Mouse (Mus musculus): Measurements from ENCODE around the gene Grwd1. TPM values are rescaled to one million over a fixed set of nuclear protein-coding genes. Genes with fewer than 3 reads are reported as not detected.
"Not testable (repeated sequence)": the region's sequence is repeated elsewhere in the genome, so short reads cannot be mapped to it uniquely, and the experiment has no call there.

Grwd1 gene
- polyA plus RNA-seq (2016; fragmentation: Nextera tagmentation; extraction: Ambion mirVana) = 127 and 132 TPM in 2 replicates

DNA sequence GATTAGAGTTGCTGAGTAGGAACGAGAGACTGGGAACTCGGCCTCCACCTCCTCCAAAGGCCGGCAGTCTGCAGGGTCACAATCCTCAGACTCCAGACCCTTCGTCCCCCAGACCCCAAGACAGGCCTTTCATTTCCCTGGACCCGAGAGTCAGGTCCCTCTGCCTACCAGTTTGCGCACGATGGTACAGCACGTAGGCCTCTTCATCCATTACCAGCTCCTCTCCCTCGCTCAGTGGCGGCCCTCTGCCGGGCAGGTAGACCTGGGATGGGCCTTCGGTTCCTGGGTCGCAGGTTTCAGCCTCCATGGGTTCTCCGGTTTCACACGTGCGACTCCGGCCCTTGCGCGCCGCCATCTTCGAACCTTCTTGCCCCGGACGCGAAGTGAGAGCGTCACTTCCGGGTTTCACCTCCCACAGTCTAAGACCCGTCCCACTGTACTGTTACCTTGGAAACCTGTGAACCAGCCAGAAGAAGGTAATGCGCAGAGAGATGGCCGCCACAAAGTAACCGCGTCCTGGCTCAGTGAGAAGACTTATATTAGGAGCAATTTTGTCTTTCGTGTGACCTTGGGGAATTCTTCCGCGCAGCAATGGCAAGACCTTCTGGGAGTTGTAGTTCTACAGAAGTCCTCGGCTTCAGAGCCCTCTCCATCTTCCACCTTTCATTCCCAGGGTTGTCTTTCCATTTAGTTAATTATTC lies at the start of gene Grwd1:
Grwd1 (minus strand) TSS at position 518 of the 701 bp plus-strand sequence.
- WGBS = under 1% methylated on average over 35 of the region's 35 CpGs
- H3K36me3 ChIP-seq (replicated peaks) = peaks cover 45% of the 10 kb centered on the region
- peak within 1 kb of the TSS; percentile 85 for H3K27ac ChIP-seq (replicated peaks)
- no peaks in the 10 kb centered on the region for H3K9me3 ChIP-seq
- peaks cover 47% of the 10 kb centered on the region for H3K27me3 ChIP-seq (replicated peaks; ENCODE audit: low read depth, poor library complexity, severe bottlenecking)
- DNase-seq (ENCODE audit: low spot score) = peak; percentile 91
- peaks cover 38% of the 10 kb centered on the region for H3K4me1 ChIP-seq
- H3K4me3 ChIP-seq = peak within 1 kb of the TSS; percentile 98

DNA sequence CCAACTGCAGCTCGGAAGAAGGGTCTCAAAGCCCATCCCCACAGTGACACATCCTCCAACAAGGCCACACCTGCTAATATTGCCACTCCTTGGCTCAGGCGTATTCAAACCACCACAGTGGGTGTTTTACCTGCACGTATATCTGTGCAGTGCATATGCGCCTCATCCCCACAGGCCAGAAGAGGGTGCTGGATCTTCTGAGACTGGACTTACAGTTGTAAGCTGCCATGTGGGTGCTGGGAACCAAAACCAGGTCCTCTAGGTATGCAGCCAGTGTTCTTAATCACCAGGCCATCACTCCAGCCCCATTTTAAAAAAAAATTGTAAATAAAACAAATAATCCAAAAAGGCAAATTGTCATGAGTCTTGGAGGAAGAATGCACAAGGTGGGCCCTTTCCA lies 49.8 kb upstream of the Grwd1 start:
- H3K36me3 ChIP-seq (replicated peaks) = peaks cover 99% of the 10 kb centered on the region

DNA sequence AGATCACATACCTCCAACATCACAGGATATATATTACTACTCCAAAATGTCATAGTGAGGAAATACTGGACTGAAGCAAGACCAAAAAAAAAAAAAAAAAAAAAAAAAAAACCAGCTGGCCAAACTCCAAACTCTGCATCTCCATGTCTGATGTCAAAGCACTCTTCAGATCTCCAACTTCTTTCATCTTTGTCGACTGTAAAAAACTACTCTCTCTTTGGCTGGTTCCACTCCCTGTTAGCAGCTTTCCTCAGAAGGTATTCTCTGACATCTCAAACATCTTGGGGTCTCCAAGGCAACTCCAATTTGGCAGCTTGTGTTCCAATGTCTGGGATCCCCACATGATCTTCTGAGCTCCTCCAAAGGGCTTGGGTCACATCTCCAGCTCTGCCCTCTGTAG lies 47.5 kb upstream of the Grwd1 start, which contains the start of gene Grin2d:
Grin2d (minus strand) TSS at position 101 of the 400 bp plus-strand sequence.
- not testable (repeated sequence) for H3K27ac ChIP-seq (replicated peaks); H3K9me3 ChIP-seq; H3K4me3 ChIP-seq; DNase-seq (ENCODE audit: low spot score); H3K27me3 ChIP-seq (replicated peaks; ENCODE audit: low read depth, poor library complexity, severe bottlenecking)
- Histone ChIP-seq H3K4me1 (peaks cover 19% of the 10 kb centered on the region), H3K36me3 (replicated peaks) (peaks cover 93% of the 10 kb centered on the region)
- WGBS = 90% methylated on average over 1 of the region's 1 CpGs

More for the DNA sequence above, 49.8 kb upstream of the Grwd1 start:
- no peak overlapping the region for H3K27ac ChIP-seq (replicated peaks)
- H3K4me1 ChIP-seq = no peaks in the 10 kb centered on the region
- H3K27me3 ChIP-seq (replicated peaks; ENCODE audit: low read depth, poor library complexity, severe bottlenecking) = no peaks in the 10 kb centered on the region
- no peak overlapping the region for H3K4me3 ChIP-seq
- peaks cover 3% of the 10 kb centered on the region; the same call in 1 of the 2 replicates for H3K9me3 ChIP-seq
- 94% methylated on average over 4 of the region's 4 CpGs for WGBS
- no peak for DNase-seq (ENCODE audit: low spot score)

DNA sequence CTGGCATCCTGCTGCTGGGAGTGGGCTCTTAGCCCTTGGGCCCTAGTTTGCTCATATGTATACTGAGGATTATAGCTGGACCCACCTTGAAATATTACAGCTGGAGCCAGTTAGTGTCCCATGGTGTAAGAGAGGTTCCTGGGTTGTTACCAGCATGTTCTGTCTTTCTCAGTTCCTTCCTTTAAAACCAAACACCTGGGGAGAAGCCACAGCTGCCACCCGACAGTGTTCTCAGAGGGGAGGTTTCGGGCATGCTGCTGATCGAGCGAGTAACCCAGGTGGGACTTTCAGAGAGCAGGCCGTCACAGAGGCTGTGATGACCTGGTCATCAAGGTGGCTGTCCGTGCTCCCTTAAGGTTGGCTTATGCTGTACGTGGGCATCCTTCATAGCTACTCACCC lies 46.2 kb upstream of the Grwd1 start:
- Histone ChIP-seq H3K27ac (replicated peaks) (no peak overlapping the region), H3K36me3 (replicated peaks) (peaks cover 79% of the 10 kb centered on the region), H3K4me1 (peaks cover 24% of the 10 kb centered on the region), H3K27me3 (replicated peaks; ENCODE audit: low read depth, poor library complexity, severe bottlenecking) (peaks cover 5% of the 10 kb centered on the region), H3K9me3 (peaks cover 3% of the 10 kb centered on the region; the same call in 1 of the 2 replicates), H3K4me3 (no peak overlapping the region)
- WGBS = 93% methylated on average over 7 of the region's 7 CpGs
- no peak for DNase-seq (ENCODE audit: low spot score)

DNA sequence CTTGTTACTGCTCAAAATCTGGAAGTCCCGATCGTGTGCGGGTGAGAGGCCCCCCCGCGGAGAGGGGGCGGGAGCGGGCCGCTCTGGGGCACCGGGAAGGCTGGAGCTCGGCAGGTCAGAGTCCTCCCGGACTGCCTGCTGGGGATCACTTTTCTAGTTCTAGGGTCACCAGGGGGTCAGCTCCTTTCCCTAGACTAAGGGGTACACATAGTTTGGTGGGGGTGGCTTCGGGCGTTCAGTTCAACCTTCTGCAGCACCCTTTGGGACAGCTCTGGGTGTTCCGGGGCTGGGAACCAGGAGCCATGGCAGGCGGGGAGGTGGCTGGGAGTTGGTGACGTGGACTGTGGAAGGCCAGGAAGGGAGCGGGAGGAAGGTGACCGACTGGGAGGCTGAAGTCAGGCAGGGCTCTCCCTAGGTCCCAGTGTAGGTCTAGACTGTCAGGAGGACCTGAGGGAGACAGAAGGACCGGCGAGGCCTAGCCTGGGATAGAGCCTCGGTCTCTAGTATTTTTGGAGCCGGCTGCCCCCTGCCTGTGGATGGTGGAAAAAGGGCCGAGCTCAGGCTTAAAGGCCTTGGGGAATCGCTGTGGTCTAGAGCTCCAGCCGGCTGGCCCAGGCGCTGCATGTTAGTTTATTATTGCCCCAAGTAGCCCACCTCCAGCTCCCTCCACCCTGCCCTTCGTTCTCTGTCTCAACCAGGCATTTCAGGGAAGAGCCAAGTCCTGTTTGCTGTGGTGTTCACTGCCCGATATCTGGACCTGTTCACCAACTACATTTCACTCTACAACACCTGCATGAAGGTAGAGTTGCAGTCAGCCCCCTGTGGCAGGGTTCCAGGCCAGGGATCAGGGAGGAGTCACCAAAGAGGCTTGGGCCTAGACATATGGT lies 42.6 kb upstream of the Grwd1 start:
- Histone ChIP-seq H3K27me3 (replicated peaks; ENCODE audit: low read depth, poor library complexity, severe bottlenecking) (peaks cover 41% of the 10 kb centered on the region), H3K36me3 (replicated peaks) (peaks cover 43% of the 10 kb centered on the region), H3K27ac (replicated peaks) (peak overlapping the region; percentile 95), H3K4me3 (peak overlapping the region; percentile 90), H3K4me1 (peaks cover 50% of the 10 kb centered on the region), H3K9me3 (no peaks in the 10 kb centered on the region)
- peak; percentile 67 for DNase-seq (ENCODE audit: low spot score)
- WGBS = 4% methylated on average over 28 of the region's 28 CpGs

DNA sequence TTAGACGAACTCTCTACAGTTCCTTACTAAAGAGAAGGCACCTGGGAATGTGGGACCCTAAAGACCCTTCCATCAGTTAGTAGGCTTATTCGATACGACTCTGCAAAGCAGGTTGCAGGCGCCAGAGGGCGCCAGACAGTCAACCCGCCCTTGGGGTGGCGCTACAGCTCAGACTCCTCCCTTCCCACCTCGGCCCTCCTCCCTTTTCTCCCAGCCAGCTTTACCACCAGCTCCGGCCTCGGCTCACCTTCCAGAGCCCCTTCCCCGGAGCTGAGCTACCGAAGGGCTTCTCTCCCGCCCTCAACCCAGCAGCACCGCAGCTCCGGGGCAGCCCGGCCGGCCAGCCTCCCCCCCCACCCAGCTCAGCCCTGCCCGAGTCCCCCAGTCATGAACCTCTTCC lies 41.9 kb upstream of the Grwd1 start, which contains the start of gene Kdelr1:
Kdelr1 (plus strand) TSS at position 149 of the 400 bp plus-strand sequence.
- peaks cover 48% of the 10 kb centered on the region for H3K27me3 ChIP-seq (replicated peaks; ENCODE audit: low read depth, poor library complexity, severe bottlenecking)
- peak; percentile 93 for DNase-seq (ENCODE audit: low spot score)
- under 1% methylated on average over 18 of the region's 18 CpGs for WGBS
- H3K4me3 ChIP-seq = peak within 1 kb of the TSS; percentile 90
- H3K36me3 ChIP-seq (replicated peaks) = peaks cover 37% of the 10 kb centered on the region
- H3K4me1 ChIP-seq = peaks cover 56% of the 10 kb centered on the region
- H3K9me3 ChIP-seq = no peaks in the 10 kb centered on the region
- peak within 1 kb of the TSS; percentile 95 for H3K27ac ChIP-seq (replicated peaks)

DNA sequence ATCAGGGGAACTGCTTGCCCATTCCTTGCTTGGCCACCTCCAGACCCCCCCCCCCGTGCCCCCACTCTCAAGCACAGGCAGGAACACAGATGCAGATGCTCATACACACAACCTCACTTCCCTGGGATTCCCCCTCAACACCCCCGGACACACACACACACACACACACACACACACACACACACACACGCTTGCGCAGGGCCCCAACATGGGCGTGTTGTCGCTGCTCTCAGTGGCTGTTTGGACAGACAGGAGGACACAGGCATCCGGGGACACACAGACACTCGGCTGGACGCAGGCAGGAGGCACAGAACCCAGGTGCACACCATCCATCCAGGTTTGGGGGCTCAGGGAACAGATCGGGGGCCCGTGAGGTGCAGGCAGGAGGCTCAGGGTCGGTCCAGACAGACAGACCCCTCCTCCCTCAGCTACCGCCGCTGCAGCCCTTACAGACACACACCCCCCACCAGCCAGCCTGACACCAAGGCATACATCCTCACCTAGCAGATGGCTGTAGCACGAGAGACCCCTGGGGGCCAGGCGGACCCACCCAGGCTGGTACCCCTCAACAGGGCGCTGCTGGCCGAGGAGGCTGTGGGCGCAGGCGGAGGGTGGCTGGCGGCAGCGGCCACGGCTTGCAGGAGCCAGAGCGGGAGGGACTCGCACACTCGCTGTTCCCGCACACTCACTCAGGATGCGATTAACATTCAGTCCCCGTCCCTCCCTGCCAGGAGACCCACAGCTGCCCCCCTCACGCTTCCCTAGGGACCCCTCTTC lies 39.7 kb upstream of the Grwd1 start:
- Histone ChIP-seq H3K4me3 (peak overlapping the region; percentile 52), H3K36me3 (replicated peaks) (peaks cover 15% of the 10 kb centered on the region), H3K9me3 (no peaks in the 10 kb centered on the region), H3K27me3 (replicated peaks; ENCODE audit: low read depth, poor library complexity, severe bottlenecking) (peaks cover 65% of the 10 kb centered on the region), H3K4me1 (peaks cover 74% of the 10 kb centered on the region), H3K27ac (replicated peaks) (peak overlapping the region; percentile 59)
- DNase-seq (ENCODE audit: low spot score) = peak; percentile 43
- WGBS = 1% methylated on average over 30 of the region's 30 CpGs

DNA sequence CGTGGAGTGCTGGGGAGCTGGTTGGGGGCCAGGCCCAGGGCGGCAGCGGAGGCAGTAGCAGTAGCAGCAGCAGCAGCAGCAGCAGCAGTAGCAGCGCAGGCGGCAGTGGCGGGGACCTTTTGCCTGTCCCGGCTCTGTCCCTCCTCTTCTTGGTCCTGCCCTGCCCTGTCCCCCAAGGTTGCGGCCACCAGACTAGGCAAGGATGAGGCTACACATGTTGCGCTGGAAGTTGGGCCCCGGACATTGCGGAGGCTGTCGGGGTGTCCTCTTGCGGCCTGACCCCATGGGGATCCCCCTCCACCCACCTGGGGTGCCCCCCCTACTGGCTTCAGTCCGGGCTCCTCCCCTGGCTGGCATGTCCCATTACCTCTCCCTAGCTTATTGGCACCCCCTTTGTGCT lies 39.0 kb upstream of the Grwd1 start:
- peaks cover 70% of the 10 kb centered on the region for H3K4me1 ChIP-seq
- no peak overlapping the region for H3K27ac ChIP-seq (replicated peaks)
- 2% methylated on average over 14 of the region's 14 CpGs for WGBS
- H3K36me3 ChIP-seq (replicated peaks) = peaks cover 9% of the 10 kb centered on the region
- peak overlapping the region; percentile 52 for H3K4me3 ChIP-seq
- peaks cover 72% of the 10 kb centered on the region for H3K27me3 ChIP-seq (replicated peaks; ENCODE audit: low read depth, poor library complexity, severe bottlenecking)
- peak; percentile 47 for DNase-seq (ENCODE audit: low spot score)
- no peaks in the 10 kb centered on the region for H3K9me3 ChIP-seq

DNA sequence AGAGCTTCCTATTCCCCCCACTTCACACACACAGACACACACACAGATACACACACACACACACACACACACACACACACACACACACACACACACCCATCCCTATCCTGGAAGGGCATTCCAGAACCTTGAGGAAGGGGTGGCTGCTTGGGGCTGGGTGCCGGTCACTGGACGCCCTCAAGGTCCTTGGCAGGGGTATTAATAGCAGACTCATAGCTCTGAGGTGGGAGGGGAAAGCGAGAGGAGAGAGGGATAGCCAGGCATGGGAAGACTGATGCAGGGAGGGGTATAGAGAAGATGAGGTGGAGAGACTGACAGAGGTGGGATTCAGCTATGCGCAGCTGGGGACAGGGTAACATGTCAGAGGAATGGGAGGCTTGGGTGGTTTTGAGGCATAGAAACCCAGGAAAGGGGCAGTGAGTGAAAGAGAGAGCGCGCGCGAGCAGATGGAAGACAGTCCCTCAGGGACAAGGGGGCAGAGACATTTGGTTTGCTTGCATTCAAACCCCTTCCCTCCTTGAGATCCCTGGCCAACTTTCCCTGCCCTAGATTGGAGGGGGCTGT lies 38.4 kb upstream of the Grwd1 start:
- no peak for DNase-seq (ENCODE audit: low spot score)
- no peaks in the 10 kb centered on the region for H3K9me3 ChIP-seq
- peaks cover 64% of the 10 kb centered on the region for H3K4me1 ChIP-seq
- peak overlapping the region; percentile 52 for H3K4me3 ChIP-seq
- no peak overlapping the region for H3K27ac ChIP-seq (replicated peaks)
- H3K27me3 ChIP-seq (replicated peaks; ENCODE audit: low read depth, poor library complexity, severe bottlenecking) = peaks cover 78% of the 10 kb centered on the region
- 10% methylated on average over 8 of the region's 8 CpGs for WGBS
- H3K36me3 ChIP-seq (replicated peaks) = peaks cover 3% of the 10 kb centered on the region

DNA sequence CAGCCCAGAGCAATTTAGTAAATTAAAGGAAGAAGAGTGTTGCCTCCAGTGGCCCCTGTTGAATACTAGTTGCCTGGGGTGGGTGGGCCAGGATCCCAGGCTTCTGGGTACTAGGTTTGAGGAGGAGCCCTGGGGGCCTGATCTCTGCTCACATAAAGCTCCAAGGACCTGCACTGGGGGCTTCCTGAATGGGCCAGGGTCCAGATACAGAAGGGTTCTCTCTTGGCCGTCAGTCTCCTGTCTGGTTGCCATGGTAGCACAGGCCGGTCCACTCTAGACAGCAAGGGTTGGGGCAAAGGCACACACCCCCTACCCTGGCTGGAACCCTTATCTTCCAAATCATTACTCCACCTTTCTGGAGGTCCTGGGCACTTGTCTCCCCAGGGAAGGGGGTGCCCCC lies 37.1 kb upstream of the Grwd1 start:
- DNase-seq (ENCODE audit: low spot score) = no peak
- no peaks in the 10 kb centered on the region for H3K36me3 ChIP-seq (replicated peaks)
- H3K9me3 ChIP-seq = no peaks in the 10 kb centered on the region
- peak overlapping the region; percentile 74; the same call in 1 of the 2 replicates for H3K4me3 ChIP-seq
- no peak overlapping the region for H3K27ac ChIP-seq (replicated peaks)
- peaks cover 89% of the 10 kb centered on the region for H3K27me3 ChIP-seq (replicated peaks; ENCODE audit: low read depth, poor library complexity, severe bottlenecking)
- 18% methylated on average over 2 of the region's 2 CpGs for WGBS
- H3K4me1 ChIP-seq = peaks cover 60% of the 10 kb centered on the region

DNA sequence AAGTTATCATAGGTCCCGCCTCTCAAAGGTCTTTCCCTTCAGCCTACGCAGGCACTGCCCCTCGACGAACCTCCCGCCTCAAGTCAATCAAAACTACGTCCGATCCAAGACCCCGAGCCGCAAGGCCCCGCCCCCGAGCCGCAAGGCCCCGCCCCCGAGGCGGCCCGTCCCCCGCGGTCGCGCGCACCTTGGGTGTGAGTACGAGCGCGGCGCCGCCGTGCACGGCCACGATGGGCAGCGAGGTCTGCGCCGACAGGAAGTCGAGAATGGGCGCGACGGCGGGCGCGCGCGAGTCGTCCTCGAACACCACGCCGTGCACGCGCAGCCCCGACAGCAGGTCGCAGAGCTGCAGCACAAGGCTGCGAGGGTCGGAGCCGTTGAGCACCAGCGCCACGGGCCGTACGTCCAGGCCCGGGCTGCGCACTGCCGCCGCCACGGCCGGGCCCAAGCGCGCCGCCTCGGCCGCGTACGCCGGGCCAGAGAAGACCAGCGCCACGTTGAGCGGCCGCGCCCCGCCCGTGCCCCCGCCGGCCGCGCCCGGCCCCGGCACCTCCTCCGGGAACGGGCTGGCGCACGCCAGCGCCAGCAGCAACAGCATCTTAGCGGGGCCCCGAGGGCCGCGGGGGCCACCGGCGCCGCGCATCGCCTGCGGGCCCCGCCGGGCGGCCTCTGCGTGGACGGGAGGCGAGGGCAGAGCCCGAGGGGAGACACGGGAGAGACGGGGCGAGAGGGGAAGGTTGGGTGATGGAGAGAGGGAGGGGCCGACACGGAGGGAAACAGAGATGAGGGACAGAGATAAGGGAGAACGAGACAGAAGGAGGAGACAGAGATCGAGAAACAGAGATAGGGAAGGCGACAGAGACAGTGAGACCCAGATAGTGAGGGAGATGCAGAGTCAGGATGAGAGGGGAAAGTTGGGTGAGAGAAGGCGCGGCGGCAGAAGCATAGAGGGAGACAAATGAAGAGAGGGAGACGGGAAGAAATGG lies 35.5 kb upstream of the Grwd1 start:
- Histone ChIP-seq H3K4me3 (peak overlapping the region; percentile 74), H3K27ac (replicated peaks) (peak overlapping the region; percentile 86), H3K36me3 (replicated peaks) (no peaks in the 10 kb centered on the region), H3K27me3 (replicated peaks; ENCODE audit: low read depth, poor library complexity, severe bottlenecking) (peaks cover 94% of the 10 kb centered on the region), H3K4me1 (peaks cover 68% of the 10 kb centered on the region), H3K9me3 (no peaks in the 10 kb centered on the region)
- peak; percentile 96 for DNase-seq (ENCODE audit: low spot score)
- WGBS = under 1% methylated on average over 117 of the region's 117 CpGs

Measured in embryonic facial prominence, embryonic 10.5 days (tissue).